Mouse (Mus musculus): Measurements from ENCODE around the gene Ms4a4a. TPM values are rescaled to one million over a fixed set of nuclear protein-coding genes. Genes with fewer than 3 reads are reported as not detected.
"Not testable (repeated sequence)": the region's sequence is repeated elsewhere in the genome, so short reads cannot be mapped to it uniquely, and the experiment has no call there.

Ms4a4a gene
- polyA plus RNA-seq, 1 experiment from 2014 or later: 2.2 TPM

DNA sequence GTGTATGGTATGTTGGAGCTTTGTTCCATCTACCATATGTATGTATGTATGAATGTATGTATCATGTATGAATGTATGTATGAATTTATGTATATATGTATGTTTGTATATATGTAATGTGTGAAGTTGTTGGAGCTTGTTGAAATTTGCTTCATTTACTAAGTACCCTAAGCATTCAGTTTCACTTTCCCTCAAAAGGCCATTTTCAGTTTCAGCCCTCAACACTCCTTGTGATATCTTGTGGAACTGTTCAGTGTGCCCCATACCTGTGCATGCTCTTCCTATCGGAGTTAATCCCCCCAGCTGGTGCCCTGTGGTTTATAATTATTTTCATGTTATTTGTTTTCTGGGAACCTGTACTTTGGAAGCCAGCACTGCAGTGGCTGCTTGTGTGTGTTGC is 33.3 kb downstream of the Ms4a4a start:
- H3K27ac ChIP-seq (ENCODE audit: low read depth, low read length): no peak overlapping the region
- H3K4me2 ChIP-seq: no peak overlapping the region
- no peaks in the 10 kb centered on the region for H3K4me1 ChIP-seq (replicated peaks; ENCODE audit: control insufficient read depth, insufficient read depth, low read length)
- no peak overlapping the region for H3K9ac ChIP-seq (ENCODE audit: low read depth, low read length)
- no peaks in the 10 kb centered on the region for H3K9me3 ChIP-seq (ENCODE audit: control insufficient read depth, low read length)
- 80% methylated on average over 1 of the region's 1 CpGs for WGBS
- H3K36me3 ChIP-seq (ENCODE audit: control insufficient read depth, insufficient read depth, low read length): no peaks in the 10 kb centered on the region
- H3K4me3 ChIP-seq (ENCODE audit: low read depth, low read length): no peak overlapping the region
- H3K27me3 ChIP-seq (replicated peaks; ENCODE audit: control insufficient read depth, insufficient read depth, low read length): no peaks in the 10 kb centered on the region
- ATAC-seq (replicated peaks; ENCODE audit: low FRiP score) (no peak), DNase-seq (ENCODE audit: low spot score) (no peak)

GRCm38 (mm10) chr19:11411640-11412039 is 36.3 kb downstream of the Ms4a4a start:
- ATAC-seq (replicated peaks; ENCODE audit: low FRiP score): no peak
- WGBS: 74% methylated on average over 1 of the region's 1 CpGs
- H3K4me3 ChIP-seq (ENCODE audit: low read depth, low read length): no peak overlapping the region

GRCm38 (mm10) chr19:11414084-11414483 is 38.8 kb downstream of the Ms4a4a start:
- H3K9ac ChIP-seq (ENCODE audit: low read depth, low read length): no peak overlapping the region
- H3K27ac ChIP-seq (ENCODE audit: low read depth, low read length): no peak overlapping the region
- no peaks in the 10 kb centered on the region for H3K9me3 ChIP-seq (ENCODE audit: control insufficient read depth, low read length)
- no peaks in the 10 kb centered on the region for H3K36me3 ChIP-seq (ENCODE audit: control insufficient read depth, insufficient read depth, low read length)
- H3K27me3 ChIP-seq (replicated peaks; ENCODE audit: control insufficient read depth, insufficient read depth, low read length): no peaks in the 10 kb centered on the region
- no peaks in the 10 kb centered on the region for H3K4me1 ChIP-seq (replicated peaks; ENCODE audit: control insufficient read depth, insufficient read depth, low read length)
- WGBS: 93% methylated on average over 1 of the region's 1 CpGs
- H3K4me2 ChIP-seq: no peak overlapping the region
- no peak overlapping the region for H3K4me3 ChIP-seq (ENCODE audit: low read depth, low read length)
- ATAC-seq (replicated peaks; ENCODE audit: low FRiP score) (no peak), DNase-seq (ENCODE audit: low spot score) (no peak)

More at GRCm38 (mm10) chr19:11411640-11412039, 36.3 kb downstream of the Ms4a4a start:
- Histone ChIP-seq H3K9ac (ENCODE audit: low read depth, low read length) (no peak overlapping the region), H3K4me1 (replicated peaks; ENCODE audit: control insufficient read depth, insufficient read depth, low read length) (no peaks in the 10 kb centered on the region), H3K27me3 (replicated peaks; ENCODE audit: control insufficient read depth, insufficient read depth, low read length) (no peaks in the 10 kb centered on the region), H3K27ac (ENCODE audit: low read depth, low read length) (no peak overlapping the region), H3K9me3 (ENCODE audit: control insufficient read depth, low read length) (no peaks in the 10 kb centered on the region), H3K4me2 (no peak overlapping the region), H3K36me3 (ENCODE audit: control insufficient read depth, insufficient read depth, low read length) (no peaks in the 10 kb centered on the region)
- no peak for DNase-seq (ENCODE audit: low spot score)

- no peak for DNase-seq (ENCODE audit: low spot score)
- 71% methylated on average over 3 of the region's 3 CpGs for WGBS
- H3K4me3 ChIP-seq (ENCODE audit: low read depth, low read length): no peak overlapping the region
- no peak overlapping the region for H3K4me2 ChIP-seq
- H3K27me3 ChIP-seq (replicated peaks; ENCODE audit: control insufficient read depth, insufficient read depth, low read length): no peaks in the 10 kb centered on the region
- no peak overlapping the region for H3K27ac ChIP-seq (ENCODE audit: low read depth, low read length)
- H3K9me3 ChIP-seq (ENCODE audit: control insufficient read depth, low read length): no peaks in the 10 kb centered on the region
- no peaks in the 10 kb centered on the region for H3K36me3 ChIP-seq (ENCODE audit: control insufficient read depth, insufficient read depth, low read length)
- H3K4me1 ChIP-seq (replicated peaks; ENCODE audit: control insufficient read depth, insufficient read depth, low read length): no peaks in the 10 kb centered on the region
- no peak overlapping the region for H3K9ac ChIP-seq (ENCODE audit: low read depth, low read length)
- no peak for ATAC-seq (replicated peaks; ENCODE audit: low FRiP score)
Measured at GRCm38 (mm10) chr19:11415581-11415980, 40.3 kb downstream of the Ms4a4a start.

- not testable (repeated sequence) for H3K27ac ChIP-seq (ENCODE audit: low read depth, low read length); H3K4me2 ChIP-seq; H3K4me1 ChIP-seq (replicated peaks; ENCODE audit: control insufficient read depth, insufficient read depth, low read length); H3K4me3 ChIP-seq (ENCODE audit: low read depth, low read length); H3K9me3 ChIP-seq (ENCODE audit: control insufficient read depth, low read length); ATAC-seq (replicated peaks; ENCODE audit: low FRiP score); H3K36me3 ChIP-seq (ENCODE audit: control insufficient read depth, insufficient read depth, low read length); H3K27me3 ChIP-seq (replicated peaks; ENCODE audit: control insufficient read depth, insufficient read depth, low read length); DNase-seq (ENCODE audit: low spot score); H3K9ac ChIP-seq (ENCODE audit: low read depth, low read length)
- 67% methylated on average over 2 of the region's 3 CpGs for WGBS
Measured at GRCm38 (mm10) chr19:11418865-11419264, 43.5 kb downstream of the Ms4a4a start.

GRCm38 (mm10) chr19:11431209-11431608 is 55.9 kb downstream of the Ms4a4a start:
- not testable (repeated sequence) for H3K27me3 ChIP-seq (replicated peaks; ENCODE audit: control insufficient read depth, insufficient read depth, low read length); H3K27ac ChIP-seq (ENCODE audit: low read depth, low read length); ATAC-seq (replicated peaks; ENCODE audit: low FRiP score); H3K9ac ChIP-seq (ENCODE audit: low read depth, low read length); DNase-seq (ENCODE audit: low spot score); H3K36me3 ChIP-seq (ENCODE audit: control insufficient read depth, insufficient read depth, low read length); H3K9me3 ChIP-seq (ENCODE audit: control insufficient read depth, low read length); H3K4me2 ChIP-seq; H3K4me1 ChIP-seq (replicated peaks; ENCODE audit: control insufficient read depth, insufficient read depth, low read length); H3K4me3 ChIP-seq (ENCODE audit: low read depth, low read length)
- WGBS: 61% methylated on average over 1 of the region's 1 CpGs

GRCm38 (mm10) chr19:11435058-11435834 is 59.9 kb downstream of the Ms4a4a start:
- no peaks in the 10 kb centered on the region for H3K4me1 ChIP-seq (replicated peaks; ENCODE audit: control insufficient read depth, insufficient read depth, low read length)
- H3K4me3 ChIP-seq (ENCODE audit: low read depth, low read length): no peak overlapping the region
- no peak overlapping the region for H3K9ac ChIP-seq (ENCODE audit: low read depth, low read length)
- no peaks in the 10 kb centered on the region for H3K9me3 ChIP-seq (ENCODE audit: control insufficient read depth, low read length)
- no peaks in the 10 kb centered on the region for H3K36me3 ChIP-seq (ENCODE audit: control insufficient read depth, insufficient read depth, low read length)
- H3K4me2 ChIP-seq: no peak overlapping the region
- H3K27me3 ChIP-seq (replicated peaks; ENCODE audit: control insufficient read depth, insufficient read depth, low read length): no peaks in the 10 kb centered on the region
- no peak for ATAC-seq (replicated peaks; ENCODE audit: low FRiP score)
- no peak overlapping the region for H3K27ac ChIP-seq (ENCODE audit: low read depth, low read length)
- 86% methylated on average over 4 of the region's 4 CpGs for WGBS
- no peak for DNase-seq (ENCODE audit: low spot score)

Other genes with a start within 250 kb of the Ms4a4a start
- not detected in 2 replicates for gene 1700017D01Rik, start 244.6 kb upstream of the Ms4a4a start, polyA plus RNA-seq (2014; fragmentation: Nextera tagmentation; extraction: Ambion mirVana)
- gene 1700025F22Rik, start 210.2 kb upstream of the Ms4a4a start, polyA plus RNA-seq (2014; fragmentation: Nextera tagmentation; extraction: Ambion mirVana): not detected in 2 replicates
- not detected in 2 replicates for gene Ms4a13, start 178.8 kb upstream of the Ms4a4a start, polyA plus RNA-seq (2014; fragmentation: Nextera tagmentation; extraction: Ambion mirVana)
- not detected in 2 replicates for gene Ms4a12, start 143.1 kb upstream of the Ms4a4a start, polyA plus RNA-seq (2014; fragmentation: Nextera tagmentation; extraction: Ambion mirVana)
- gene Ms4a1, start 109.3 kb upstream of the Ms4a4a start, polyA plus RNA-seq (2014; fragmentation: Nextera tagmentation; extraction: Ambion mirVana): 0.12 TPM in 1 of 2 replicates, not detected in the other
- gene Ms4a5, start 91.7 kb upstream of the Ms4a4a start, polyA plus RNA-seq (2014; fragmentation: Nextera tagmentation; extraction: Ambion mirVana): not detected in 2 replicates
- not detected in 2 replicates for gene Ms4a14, start 61.1 kb upstream of the Ms4a4a start, polyA plus RNA-seq (2014; fragmentation: Nextera tagmentation; extraction: Ambion mirVana)
- gene Ms4a7, start 39.4 kb upstream of the Ms4a4a start, polyA plus RNA-seq (2014; fragmentation: Nextera tagmentation; extraction: Ambion mirVana): 1.1 and 1.3 TPM in 2 replicates
- gene Ms4a4c, start 29.2 kb downstream of the Ms4a4a start, polyA plus RNA-seq (2014; fragmentation: Nextera tagmentation; extraction: Ambion mirVana): 0.56 TPM in 1 of 2 replicates, not detected in the other
- not detected in 2 replicates for gene Ms4a4b, start 68.0 kb downstream of the Ms4a4a start, polyA plus RNA-seq (2014; fragmentation: Nextera tagmentation; extraction: Ambion mirVana)
- gene Ms4a6c, start 93.8 kb downstream of the Ms4a4a start, polyA plus RNA-seq (2014; fragmentation: Nextera tagmentation; extraction: Ambion mirVana): 2.6 and 3.2 TPM in 2 replicates
- not detected in 2 replicates for gene Gm8369, start 110.4 kb downstream of the Ms4a4a start, polyA plus RNA-seq (2014; fragmentation: Nextera tagmentation; extraction: Ambion mirVana)
- 2.3 and 2.4 TPM in 2 replicates for gene Ms4a6b, start 141.0 kb downstream of the Ms4a4a start, polyA plus RNA-seq (2014; fragmentation: Nextera tagmentation; extraction: Ambion mirVana)
- gene Ms4a4d, start 161.3 kb downstream of the Ms4a4a start, polyA plus RNA-seq (2014; fragmentation: Nextera tagmentation; extraction: Ambion mirVana): 0.29 and 0.31 TPM in 2 replicates
- gene Ms4a6d, start 229.3 kb downstream of the Ms4a4a start, polyA plus RNA-seq (2014; fragmentation: Nextera tagmentation; extraction: Ambion mirVana): 3.8 and 5.1 TPM in 2 replicates
- gene Ms4a2, start 248.2 kb downstream of the Ms4a4a start, polyA plus RNA-seq (2014; fragmentation: Nextera tagmentation; extraction: Ambion mirVana): 0.19 TPM in 2 replicates